Mouse (Mus musculus) monocyte, adult 5-6 weeks (primary cell): ENCODE results near the gene Pcif1. TPM values are rescaled to one million over a fixed set of nuclear protein-coding genes. Genes with fewer than 3 reads are reported as not detected.
A peak's percentile ranks its signal among the peaks of the same experiment; 100 is the strongest.
"Not testable (repeated sequence)": the region's sequence is repeated elsewhere in the genome, so short reads cannot be mapped to it uniquely, and the experiment has no call there.

Experiments used
- ATAC-seq: fragments of 153-309, 156-312 bp; replicated peaks from 2 replicates; pipeline ENCODE4 v1.8.0; 2017; ENCODE audit warnings: mild to moderate bottlenecking; ENCODE audit not compliant: low TSS enrichment, insufficient number of reproducible peaks, severe bottlenecking, poor library complexity, low FRiP score
- total RNA-seq: library from RNA; stranded (forward); fragments of 200-1000, 200-491, 200-594 nt; gene quantifications from 3 replicates; pipeline ENCODE4 v1.2.3, GENCODE M21; 2017

Gene Pcif1
- total RNA-seq, 1 experiment from 2014 or later = 60.0 TPM

DNA sequence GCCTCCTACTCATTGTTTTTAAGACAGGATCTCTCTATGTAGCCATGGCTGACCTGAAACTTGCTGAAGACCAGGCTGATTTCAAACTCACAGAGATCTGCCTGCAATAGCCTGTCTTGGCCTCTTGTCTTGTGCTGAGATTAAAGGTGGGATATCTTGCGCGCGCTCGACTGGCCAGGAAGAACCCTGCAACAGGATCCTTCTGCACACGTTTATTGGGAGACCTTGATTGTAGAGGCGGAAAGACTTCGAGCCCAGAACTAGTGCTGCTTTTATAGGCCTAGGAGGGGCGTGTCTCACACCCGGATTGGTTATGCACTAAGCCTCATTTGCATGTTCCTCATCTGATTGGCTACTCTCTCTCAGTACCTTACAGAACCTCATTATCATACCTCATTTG is 15.7 kb upstream of the Pcif1 start:
- not testable (repeated sequence) for ATAC-seq

DNA sequence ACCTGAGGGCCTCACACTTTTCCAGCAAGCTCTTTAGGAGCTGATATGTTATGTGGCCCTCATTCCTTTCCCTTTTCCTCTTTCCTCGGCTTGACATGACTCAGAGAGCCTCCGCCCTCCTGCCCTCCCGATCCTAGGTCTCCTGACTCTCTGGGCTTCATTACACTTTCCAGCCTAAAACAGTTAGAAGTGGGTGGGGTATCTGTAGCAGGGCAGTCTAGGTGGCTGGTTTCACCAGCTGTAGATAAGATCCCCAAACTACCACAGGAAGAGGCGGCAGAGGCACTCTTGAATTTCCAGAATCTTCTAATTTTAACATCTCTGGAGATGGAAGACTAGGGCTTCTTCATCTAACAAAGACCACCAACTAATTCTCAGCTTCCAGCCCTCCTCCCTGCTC is 14.5 kb upstream of the Pcif1 start:
- no peak for ATAC-seq

GRCm38 (mm10) chr2:164866741-164867551 is 12.2 kb upstream of the Pcif1 start:
- ATAC-seq = peak; percentile 61

- ATAC-seq = 0 out of 2 replicates have a peak, but pooled peaks have one; percentile 11
Measured at GRCm38 (mm10) chr2:164867566-164867965, 11.5 kb upstream of the Pcif1 start.

DNA sequence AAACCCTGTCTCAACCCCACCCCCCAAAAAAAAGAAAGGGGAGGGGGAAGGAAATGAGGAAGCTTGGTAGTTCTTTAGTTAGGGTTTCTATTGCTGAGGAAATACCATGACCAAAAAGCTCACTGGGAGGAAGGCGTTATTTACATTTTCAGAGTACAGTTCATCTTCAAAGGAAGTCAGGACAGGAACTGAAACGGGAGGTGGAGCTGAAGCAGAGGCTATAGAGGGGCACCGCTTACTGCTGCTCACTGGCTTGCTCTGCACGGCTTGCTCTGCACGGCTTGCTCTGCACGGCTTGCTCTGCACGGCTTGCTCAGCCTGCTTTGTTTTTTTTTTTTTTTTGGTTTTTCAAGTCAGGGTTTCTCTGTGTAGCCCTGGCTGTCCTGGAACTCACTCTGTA is 10.6 kb upstream of the Pcif1 start:
- peak; percentile 86 for ATAC-seq

DNA sequence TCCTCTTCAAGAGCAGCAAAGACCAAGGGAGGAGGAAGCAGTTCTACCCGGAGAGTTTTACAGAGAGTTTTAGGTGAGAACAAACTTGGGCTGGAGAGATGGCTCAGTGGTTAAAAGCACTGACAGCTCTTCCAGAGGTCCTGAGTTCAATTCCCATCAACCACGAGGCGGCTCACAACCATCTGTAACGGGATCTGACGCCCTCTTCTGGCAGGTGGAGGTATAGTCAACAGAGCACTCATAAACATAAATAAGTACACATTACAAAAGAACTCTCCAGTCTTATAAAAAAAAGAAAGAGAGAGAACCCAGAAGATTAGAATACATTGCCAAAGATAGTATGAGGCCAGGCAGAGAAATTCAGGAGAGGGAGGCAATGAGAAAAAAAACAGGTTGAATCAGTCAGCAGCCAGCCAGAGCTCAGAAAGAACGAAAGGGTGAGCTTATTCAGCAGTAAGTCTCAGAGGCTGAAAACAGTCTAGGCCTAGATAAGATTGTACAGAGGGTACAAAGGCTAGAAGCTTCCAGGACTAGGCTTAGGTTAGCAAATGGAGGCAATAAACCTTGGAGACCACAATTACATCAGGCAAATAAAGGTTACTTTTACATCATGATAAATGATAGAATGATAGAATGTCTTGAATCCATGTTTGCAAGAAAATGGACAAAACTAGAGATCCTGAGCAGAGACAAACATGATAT is 7.4 kb upstream of the Pcif1 start:
- no peak for ATAC-seq

DNA sequence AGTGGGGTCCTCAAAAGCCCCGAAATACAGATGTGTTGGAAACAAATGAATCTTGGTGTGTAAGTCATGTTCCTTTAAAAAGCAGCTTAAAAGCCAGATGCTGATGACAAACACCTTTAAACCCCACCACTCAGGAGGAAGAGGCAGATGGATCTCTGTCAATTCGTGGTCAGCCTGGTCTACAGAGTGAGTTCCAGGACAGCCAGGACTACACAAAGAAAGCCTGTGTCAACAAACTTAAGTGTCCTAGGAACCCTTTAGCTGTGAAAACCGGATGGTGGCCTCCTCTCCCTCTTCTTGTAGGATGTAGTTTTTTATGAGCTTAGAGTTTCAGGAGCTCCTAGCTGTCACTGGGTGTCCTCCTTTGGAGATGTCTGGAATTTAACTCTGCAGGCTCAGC is 5.5 kb upstream of the Pcif1 start:
- ATAC-seq = no peak

DNA sequence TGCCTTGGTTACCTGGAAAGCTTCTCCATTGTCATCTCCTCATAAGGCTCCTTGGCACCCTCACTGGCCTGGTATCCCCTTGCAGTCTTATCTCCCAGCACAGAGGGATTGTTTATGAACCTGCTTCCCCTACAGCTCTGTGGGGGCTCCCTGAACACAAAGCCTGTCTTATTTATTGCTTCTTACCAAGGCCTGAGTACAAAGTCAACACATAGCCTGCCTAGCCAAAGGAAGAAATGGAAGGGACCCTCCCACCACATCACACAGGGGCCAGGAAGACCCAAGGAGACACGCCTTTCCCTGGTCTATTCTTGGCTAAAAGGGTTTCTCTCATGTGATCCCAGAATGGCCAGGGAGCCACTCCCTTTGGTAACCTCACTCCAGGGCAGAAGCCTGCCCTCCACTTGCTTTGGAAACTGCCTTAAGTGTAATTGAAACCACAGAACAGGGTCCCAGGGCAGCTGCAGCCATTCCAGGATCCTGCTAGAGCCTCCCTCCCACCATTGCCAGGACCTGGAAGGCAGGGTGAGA is 4.8 kb upstream of the Pcif1 start:
- ATAC-seq = 0 out of 2 replicates have a peak, but pooled peaks have one; percentile 23

DNA sequence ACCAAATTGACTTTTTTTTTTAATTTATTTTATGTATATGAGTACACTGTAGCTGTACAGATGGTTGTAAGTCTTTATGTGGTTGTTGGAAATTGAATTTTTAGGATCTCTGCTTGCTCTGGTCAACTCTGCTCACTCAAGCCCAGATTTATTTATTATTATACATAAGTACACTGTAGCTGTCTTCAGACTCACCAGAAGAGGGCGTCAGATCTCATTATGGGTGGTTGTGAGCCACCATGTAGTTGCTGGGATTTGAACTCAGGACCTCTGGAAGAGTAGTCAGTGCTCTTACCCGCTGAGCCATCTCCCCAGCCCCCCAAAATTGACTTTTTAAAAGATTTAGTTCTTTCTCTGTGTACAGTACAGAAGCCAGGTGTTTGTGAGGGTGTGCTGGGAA is 3.5 kb upstream of the Pcif1 start:
- not testable (repeated sequence) for ATAC-seq

- not testable (repeated sequence) for ATAC-seq
Measured at GRCm38 (mm10) chr2:164877376-164878215, 1.5 kb upstream of the Pcif1 start.

- peak; percentile 37 for ATAC-seq
Measured at GRCm38 (mm10) chr2:164878509-164879227, 436 bp upstream of the Pcif1 start.

DNA sequence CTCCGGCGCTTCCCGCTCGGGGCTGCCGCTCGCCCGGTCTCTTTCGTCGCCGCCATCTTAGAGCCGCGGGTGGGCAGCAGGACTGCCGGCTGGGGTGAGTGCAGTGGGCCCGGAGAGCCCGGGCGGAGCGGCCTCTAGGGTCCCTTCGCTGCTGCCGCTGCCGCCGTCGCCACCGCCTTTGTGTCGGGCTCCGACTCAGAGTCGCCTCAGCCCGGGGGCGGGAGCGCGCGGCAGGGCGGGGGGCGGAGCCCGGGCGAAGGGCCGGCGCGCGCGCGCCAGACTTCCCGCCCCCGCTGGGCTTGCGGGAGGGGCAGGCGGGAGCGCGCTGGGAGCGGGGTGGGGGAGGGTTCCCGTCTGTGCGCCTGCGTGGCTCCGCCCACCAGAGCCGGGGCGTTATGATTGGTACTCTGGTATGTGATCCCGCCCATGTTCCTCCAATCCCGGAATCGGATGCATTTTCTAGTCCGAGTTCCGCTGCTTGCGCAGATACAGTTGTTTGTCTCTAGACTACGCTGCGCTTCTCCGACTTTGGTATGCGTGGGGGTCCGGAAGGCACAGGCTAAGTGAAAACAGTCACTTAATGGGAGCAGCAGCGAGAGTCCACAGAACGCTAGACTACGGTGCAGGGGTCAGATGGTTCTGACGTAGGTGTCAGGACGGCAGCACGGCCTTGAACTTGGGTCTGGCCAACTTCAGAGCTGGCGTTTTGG is 619 bp downstream of the Pcif1 start:
- ATAC-seq = peak; percentile 77

DNA sequence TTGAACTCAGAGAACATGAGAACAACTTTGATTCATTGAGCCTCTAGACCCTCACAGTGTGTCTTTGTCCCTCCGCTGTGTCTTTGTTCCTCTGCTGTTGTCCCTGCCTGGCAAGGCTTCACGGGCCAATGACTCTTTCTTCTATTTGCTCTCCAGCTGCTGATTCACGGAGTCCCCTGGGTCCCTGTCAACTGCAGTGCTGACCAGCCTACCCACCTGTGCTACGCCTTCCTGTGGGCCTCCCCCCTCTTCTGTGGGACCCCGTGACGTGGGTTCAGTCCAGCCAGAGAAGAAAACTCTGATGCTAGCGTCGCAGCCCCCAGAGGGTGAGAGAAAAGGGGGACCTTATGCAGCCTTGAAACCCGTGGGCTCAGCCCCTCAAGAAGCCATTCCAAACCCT is 3.5 kb downstream of the Pcif1 start:
- no peak for ATAC-seq

DNA sequence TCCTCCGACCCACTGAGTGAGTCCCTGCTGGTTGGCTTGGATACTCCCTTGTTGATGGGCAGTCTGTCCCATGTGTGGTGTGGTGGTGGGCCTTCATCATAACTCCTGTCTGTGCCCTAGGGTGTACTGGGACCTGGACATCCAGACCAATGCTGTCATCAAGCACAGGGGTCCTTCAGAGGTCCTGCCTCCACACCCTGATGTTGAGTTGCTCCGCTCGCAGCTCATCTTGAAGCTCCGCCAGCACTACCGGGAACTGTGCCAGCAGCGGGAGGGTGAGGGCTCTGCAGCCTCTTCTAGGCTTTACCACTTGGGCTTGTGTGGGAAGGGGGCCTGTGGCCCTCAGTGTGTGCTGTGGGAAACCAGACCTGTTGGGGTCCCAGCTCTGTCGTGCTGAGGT is 6.7 kb downstream of the Pcif1 start:
- ATAC-seq = no peak

- no peak for ATAC-seq
Measured at GRCm38 (mm10) chr2:164886617-164887016, 7.5 kb downstream of the Pcif1 start.

GRCm38 (mm10) chr2:164888996-164889395 is 9.9 kb downstream of the Pcif1 start:
- no peak for ATAC-seq

DNA sequence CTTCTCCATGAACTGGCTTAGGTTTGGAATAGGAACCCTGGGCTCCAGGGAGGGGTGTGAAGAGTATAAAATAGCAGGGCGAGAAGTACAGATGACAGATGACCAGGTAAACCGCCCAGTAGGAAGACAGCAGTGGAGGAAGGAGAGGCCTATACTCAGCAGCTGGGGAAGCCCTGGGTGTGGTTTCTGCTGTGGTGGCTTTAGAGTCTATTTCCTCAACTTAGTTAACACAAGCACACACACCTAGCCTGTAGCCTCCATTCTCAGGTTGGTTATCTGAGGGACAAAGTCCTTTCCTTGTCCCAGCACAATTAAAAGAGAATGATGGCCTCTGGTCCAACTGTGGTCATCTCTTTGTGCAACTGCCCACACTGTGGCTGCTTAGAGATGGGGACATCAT is 10.9 kb downstream of the Pcif1 start:
- no peak for ATAC-seq
